Mouse (Mus musculus) CH12.LX (cell line): ENCODE data around the gene Arhgap42.

Experiments used
- CTCF ChIP-seq, 2 experiments: IDR thresholded peaks in 1 of 2; conservative IDR thresholded peaks in 1 of 2; 2 replicates each; pipeline ENCODE4 v1.5.1; 2011 to 2012; ENCODE audit warnings: low read depth in 2 of 2, low read length in 2 of 2, improper control_type of control experiment in 1 of 2, inconsistent platforms in 1 of 2, mild to moderate bottlenecking in 1 of 2, moderate library complexity in 1 of 2
- ELF1 ChIP-seq: IDR thresholded peaks from 2 replicates; pipeline ENCODE4 v1.6.1; 2014; ENCODE audit warnings: low read depth, mild to moderate bottlenecking, inconsistent platforms, low read length, improper control_type of control experiment
- MAX ChIP-seq: IDR thresholded peaks from 2 replicates; pipeline ENCODE4 v1.6.1; 2011; ENCODE audit warnings: low read length, improper control_type of control experiment
- POLR2A ChIP-seq: IDR thresholded peaks from 2 replicates; pipeline ENCODE4 v1.6.1; 2011; ENCODE audit warnings: low read depth, mild to moderate bottlenecking, improper control_type of control experiment, low read length

GRCm38 (mm10) chr9:9174206-9174605, 64.7 kb downstream of the Arhgap42 start:
- TF ChIP-seq CTCF (conservative IDR thresholded peaks at IDR 0.05 in 1 of 2, IDR thresholded peaks at IDR 0.05 in 1 of 2; ENCODE audit: low read depth in 2 of 2, low read length in 2 of 2) (no peak), POLR2A (no peak), MAX (no peak), ELF1 (no peak)
